Mouse (Mus musculus) cerebellum, adult 11 months (tissue): ENCODE data around the gene Rai14.

ENCODE experiments used
- DNase-seq: peaks from one replicate; pipeline ENCODE4 v3.0.0; 2022

Rai14 gene

DNA sequence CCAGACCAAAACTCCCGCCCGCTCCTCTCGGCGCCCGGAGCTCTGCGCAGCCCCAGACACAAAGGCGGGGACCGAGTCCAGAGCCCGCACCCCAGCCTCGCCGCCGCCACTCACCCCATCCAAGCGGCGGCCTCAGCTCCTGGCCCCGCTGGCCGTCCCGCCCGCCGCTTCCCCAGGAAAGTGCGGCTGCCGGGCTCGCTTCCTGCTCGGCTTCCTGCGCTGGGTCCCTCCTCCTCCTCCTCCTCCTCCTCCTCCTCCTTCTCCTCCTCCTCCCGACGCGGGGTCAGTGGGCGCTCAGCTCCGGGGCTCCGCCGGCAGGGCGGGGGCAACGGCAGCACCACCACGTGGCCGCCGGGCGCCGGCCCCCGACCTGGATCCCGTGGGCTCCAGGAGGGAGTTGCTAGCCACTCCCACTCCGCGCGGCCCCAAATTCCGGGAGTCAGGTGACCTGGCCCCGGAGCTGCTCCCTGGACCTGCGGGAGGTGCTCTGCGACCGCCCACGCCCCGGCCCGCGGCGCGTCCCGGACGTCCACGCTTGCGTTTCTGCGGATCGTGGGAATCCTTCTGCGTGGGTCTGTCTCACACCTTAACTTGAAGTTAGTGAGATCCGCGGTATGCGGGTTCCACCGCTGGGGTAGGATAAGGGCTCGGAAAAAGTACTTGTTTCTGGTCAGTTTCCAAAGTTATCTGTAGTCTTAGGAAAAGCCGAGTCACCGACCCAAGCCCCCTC is at the start of gene Rai14:
Gene Rai14 (minus strand): TSS at position 216 of the 730 bp plus-strand sequence.
- peak; percentile 10 for DNase-seq

- no peak for DNase-seq
These were observed 47.0 kb upstream of the Rai14 start for GRCm38 (mm10) chr15:10761441-10761840.

GRCm38 (mm10) chr15:10760006-10760405 is 45.6 kb upstream of the Rai14 start:
- DNase-seq: no peak

- DNase-seq: no peak
These were observed 45.0 kb upstream of the Rai14 start for GRCm38 (mm10) chr15:10759440-10759839.

- DNase-seq: no peak
These were observed 44.4 kb upstream of the Rai14 start for GRCm38 (mm10) chr15:10758808-10759207.

- DNase-seq: no peak
These were observed 36.7 kb upstream of the Rai14 start for GRCm38 (mm10) chr15:10751141-10751540.

- DNase-seq: no peak
These were observed 35.9 kb upstream of the Rai14 start for GRCm38 (mm10) chr15:10750339-10750738.

DNA sequence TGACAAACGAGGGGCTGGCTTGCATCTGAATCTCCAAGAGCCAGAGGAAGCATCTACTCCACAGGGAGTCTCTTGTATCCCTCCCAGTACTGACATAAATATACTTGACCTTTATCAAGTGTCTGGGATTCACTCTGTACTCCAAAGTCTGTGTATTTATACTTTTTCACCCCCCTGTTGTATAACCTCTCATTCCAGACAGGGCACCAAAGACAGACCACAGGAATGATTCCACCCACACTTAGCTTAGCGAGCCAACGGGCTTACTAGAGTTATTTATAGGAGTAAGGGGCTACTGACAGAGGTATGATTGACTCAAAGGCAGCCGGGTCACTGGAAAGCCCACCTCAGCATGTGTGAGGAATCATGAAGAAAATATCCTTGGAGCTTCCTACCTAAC is 35.3 kb upstream of the Rai14 start:
- no peak for DNase-seq

GRCm38 (mm10) chr15:10747638-10748037 is 33.2 kb upstream of the Rai14 start:
- DNase-seq: no peak

DNA sequence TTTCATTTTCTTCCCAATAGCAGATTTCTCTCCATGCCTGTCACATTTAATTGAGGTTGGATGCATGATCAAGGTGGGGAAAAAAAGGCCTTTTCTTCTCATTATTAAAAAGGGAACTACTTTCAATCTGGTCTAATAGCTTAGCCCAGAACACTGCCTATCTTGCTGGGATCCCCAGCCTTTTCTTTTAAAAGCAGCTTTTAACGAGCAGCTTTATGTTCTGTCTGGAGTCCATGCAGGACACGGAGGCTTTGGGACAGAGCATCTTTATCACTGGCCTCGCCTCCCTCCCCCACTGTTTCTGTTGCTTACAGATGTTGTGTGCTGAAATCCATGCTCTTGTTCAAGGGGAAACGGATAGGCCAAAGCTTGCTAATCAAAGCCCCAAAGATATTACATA is 32.8 kb upstream of the Rai14 start:
- DNase-seq: no peak

GRCm38 (mm10) chr15:10746303-10747051 is 32.1 kb upstream of the Rai14 start:
- DNase-seq: no peak

- no peak for DNase-seq
These were observed 28.0 kb upstream of the Rai14 start for GRCm38 (mm10) chr15:10742441-10742840.

GRCm38 (mm10) chr15:10739279-10739678 is 24.9 kb upstream of the Rai14 start:
- no peak for DNase-seq

DNA sequence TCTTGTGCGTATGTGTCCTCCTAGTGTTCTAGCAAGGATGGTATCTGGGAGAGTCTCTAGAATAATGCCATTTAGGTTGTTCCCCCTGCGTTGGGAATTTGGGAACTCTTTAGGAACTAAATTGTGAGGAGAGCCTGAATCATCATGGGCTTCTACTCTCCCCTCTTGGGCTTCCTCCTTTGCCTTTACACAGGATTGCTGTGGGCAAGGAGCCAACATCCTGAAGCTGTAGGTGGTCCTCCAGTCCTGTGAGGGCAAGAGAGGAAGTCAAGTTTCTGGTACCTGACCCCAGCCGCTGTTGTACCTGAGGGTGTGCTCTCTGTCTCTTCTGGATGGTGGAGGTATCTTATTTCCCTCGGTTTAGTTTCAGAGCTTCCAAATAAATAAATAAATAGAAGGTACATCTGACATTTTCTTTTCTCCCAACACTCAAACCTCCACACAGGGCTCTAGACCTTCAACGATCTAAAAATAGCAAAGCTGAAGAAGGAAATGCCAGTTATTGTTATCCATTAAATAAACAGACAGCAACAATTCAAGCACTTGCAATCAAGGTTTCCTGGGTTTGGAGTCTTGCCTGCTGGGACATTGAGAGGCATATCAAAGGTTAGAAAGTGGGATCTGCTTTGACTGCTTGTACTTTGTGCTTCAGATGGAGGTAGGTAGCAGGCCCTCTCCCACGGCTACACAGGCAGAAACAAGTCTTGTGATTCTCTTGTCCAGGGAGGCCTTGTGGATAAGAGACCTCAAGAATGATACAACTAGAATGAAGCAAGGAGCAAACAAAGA is 24.1 kb upstream of the Rai14 start:
- DNase-seq: no peak

DNA sequence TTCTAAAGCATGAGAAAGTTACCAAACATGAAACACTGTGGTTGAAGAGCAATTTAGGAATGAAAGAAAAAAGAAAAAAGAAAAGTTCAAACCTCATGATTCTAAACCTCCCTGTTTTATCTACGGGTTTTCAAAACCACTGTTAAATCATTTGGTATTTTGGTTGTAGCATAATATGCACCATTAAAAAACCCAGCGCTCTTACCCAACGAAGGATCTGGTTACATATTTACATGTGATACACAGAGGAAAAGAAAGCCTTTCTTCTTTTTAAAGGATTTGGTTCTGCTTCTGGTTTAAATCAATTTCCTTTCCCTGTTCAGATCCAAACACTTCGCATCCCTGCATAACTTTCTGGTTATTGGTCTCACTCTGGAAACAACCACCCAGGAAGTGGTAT is 21.5 kb upstream of the Rai14 start:
- DNase-seq: no peak

DNA sequence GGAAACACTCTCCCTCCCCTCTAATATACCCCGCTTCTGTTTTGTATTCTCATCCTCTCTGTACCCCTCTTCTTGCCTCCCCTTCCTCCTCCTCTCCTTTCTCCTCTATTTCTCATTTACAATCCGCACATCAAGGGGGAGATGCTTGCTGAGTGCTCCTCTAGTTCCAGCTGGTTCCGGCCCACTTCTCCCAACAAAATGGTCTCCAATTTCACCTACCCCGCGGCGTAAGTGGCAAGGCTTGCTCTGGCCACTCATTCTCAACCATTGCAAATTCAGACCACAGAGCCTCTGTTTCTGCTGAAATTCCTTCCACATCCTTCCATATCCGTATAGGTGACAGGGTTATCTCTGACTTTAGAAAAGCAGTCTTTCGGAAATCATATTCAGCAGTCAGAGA is 20.8 kb upstream of the Rai14 start:
- no peak for DNase-seq

- DNase-seq: no peak
These were observed 17.0 kb upstream of the Rai14 start for GRCm38 (mm10) chr15:10731398-10731797.

GRCm38 (mm10) chr15:10726272-10726671 is 11.8 kb upstream of the Rai14 start:
- no peak for DNase-seq

DNA sequence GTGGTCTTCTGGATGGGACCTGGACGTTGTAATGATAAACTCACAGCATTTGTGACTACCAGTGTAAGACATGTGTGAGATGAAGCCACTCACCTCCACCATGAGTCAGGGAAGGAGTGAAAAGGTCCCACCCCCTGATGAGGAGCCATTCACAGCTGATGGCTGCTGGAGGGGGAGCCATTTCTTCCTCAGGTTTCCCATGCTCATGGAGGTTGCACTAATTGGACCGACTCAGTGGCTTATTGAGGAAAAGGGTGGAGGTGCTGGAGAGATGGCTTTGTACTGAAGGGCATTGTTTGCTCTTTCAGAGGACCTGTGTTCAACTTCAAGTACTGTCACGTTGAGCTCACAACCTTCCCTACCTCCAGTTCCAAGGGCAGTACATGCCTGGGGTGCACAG is 10.4 kb upstream of the Rai14 start:
- DNase-seq: no peak

DNA sequence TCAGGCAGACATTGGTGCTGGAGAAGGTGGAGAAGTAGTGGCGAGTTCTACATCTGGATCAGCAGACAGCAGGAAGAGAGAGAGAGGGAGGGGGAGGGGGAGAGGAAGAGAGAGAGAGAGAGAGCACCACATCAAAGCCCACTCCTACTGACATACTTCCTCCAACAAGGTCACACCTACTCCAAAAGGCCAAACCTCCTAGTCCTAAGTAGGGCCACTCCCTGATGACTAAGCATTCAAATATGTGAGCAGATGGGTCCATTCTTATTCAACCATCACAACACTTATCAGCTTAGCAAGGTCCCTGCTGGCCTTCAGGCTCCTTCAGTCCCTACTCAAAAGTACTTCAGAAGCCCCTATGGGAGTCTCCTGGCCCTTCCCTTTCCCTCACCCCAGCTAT is 9.1 kb upstream of the Rai14 start:
- DNase-seq: no peak

DNA sequence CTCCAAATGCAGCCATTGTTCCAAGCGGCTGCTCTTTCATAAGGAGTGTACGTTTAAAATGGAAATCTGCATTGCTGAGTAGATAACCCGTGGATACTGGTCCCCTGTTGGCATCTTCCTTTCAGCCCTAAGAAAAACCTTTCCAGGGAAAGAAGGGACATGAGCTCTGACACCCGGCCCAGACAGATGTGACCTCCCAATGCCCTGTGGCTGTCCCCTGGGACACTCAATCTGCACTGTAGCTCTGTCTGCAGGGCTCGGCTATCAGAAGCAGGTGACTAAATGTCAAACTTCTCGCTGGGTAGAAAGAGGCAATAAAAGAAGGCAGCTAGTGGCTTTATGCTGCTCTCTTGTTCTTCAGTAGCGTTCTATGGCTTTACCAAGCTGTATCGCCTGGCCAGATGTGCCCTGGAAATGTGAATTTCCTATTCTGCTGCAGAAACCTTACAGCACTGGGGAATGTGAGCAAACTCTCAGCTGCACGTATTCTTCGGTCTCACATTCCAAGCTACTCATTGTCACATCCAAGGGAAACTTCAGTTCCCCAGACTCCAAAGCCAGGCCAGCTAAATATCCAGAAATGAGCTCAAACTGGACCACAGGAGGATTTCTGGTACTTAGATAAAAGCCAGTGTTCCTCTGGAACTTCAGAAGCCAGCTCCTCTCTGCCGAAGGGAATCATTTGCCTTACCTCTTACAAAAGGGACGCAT is 8.4 kb upstream of the Rai14 start:
- DNase-seq: no peak

GRCm38 (mm10) chr15:10721259-10721781 is 6.9 kb upstream of the Rai14 start:
- DNase-seq: no peak

DNA sequence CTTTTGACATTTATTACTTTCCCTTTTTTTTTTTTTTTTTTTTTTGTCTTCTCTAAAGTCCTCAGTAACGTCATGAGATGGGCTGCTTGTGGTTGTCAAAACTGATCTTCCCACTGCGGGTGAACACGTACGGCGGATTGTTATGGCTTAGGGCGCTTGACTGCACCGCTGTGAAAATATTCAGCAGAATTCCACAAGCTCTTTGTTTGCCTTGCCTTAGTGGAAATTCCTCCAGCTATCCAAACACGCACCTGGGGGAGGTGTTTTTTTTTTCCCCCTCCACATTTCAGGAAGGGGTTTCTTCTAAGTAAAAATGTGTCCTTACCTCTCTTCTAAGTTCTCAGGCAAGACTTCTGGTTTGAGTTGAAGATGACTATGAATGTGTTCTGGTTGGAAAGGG is 6.2 kb upstream of the Rai14 start:
- no peak for DNase-seq
